Mouse (Mus musculus): ENCODE measurements around the gene Rspo1. TPM values are rescaled to one million over a fixed set of nuclear protein-coding genes. Genes with fewer than 3 reads are reported as not detected.

The Rspo1 gene
- polyA plus RNA-seq, 1 experiment from 2014 or later = 26.2 TPM

GRCm38 (mm10) chr4:124959062-124959461, 27.2 kb upstream of the Rspo1 start:
- no peak overlapping the region for H3K4me3 ChIP-seq (replicated peaks)
- no peaks in the 10 kb centered on the region for H3K9me3 ChIP-seq
- H3K36me3 ChIP-seq (replicated peaks) = no peaks in the 10 kb centered on the region
- no peak for ATAC-seq (ENCODE audit: low FRiP score)
- no peak overlapping the region for H3K27ac ChIP-seq
- H3K9ac ChIP-seq = no peak overlapping the region
- H3K4me1 ChIP-seq = no peaks in the 10 kb centered on the region
- no peaks in the 10 kb centered on the region for H3K27me3 ChIP-seq
- H3K4me2 ChIP-seq = no peak overlapping the region
- WGBS = 77% methylated on average over 11 of the region's 11 CpGs

DNA sequence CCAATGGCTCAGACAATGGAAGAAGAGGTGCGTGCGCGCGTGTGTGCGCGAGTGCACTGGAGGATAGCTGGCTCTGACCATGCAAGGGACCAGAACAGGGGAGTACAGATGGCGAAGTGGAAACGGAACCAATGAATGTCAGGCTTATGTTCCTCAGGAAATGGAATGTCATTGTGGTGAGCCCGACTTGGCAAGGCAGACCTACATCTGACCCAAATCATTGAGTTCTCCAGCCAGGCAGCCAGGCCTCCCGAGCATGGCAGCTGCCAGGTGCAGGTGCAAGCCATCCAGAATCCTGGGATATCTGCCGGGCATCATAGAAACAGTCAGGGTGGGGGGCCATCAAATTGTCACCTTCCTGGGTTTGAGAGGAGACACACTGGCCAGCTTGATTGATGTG, 25.3 kb upstream of the Rspo1 start:
- 87% methylated on average over 11 of the region's 11 CpGs for WGBS
- Histone ChIP-seq H3K4me3 (replicated peaks) (no peak overlapping the region), H3K27me3 (no peaks in the 10 kb centered on the region), H3K36me3 (replicated peaks) (no peaks in the 10 kb centered on the region), H3K9me3 (no peaks in the 10 kb centered on the region), H3K9ac (no peak overlapping the region), H3K4me1 (peaks cover 12% of the 10 kb centered on the region), H3K4me2 (no peak overlapping the region), H3K27ac (no peak overlapping the region)
- ATAC-seq (ENCODE audit: low FRiP score) = no peak

DNA sequence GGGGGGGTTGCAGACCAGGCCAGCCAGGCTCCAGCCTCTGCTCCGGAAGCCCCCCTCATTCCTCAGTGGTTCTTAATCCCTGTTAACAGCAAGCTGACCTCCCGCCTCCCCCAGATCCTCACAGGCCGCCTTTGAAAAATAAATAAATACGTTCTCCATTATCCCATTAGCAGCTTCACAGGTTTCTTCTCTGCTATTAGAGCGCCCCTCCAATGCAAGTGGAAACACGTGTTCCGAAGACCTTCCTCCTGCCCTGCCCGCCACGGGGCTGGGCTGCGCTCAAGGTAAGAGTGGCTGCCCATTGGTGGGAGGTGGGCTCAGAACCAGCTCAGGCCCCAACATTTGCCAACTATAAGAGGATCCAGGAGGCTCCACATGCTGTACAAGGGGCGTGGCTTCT, 23.7 kb upstream of the Rspo1 start:
- no peak overlapping the region for H3K4me3 ChIP-seq (replicated peaks)
- H3K4me1 ChIP-seq = peaks cover 12% of the 10 kb centered on the region
- WGBS = 60% methylated on average over 11 of the region's 11 CpGs
- H3K4me2 ChIP-seq = no peak overlapping the region
- H3K36me3 ChIP-seq (replicated peaks) = no peaks in the 10 kb centered on the region
- no peak for ATAC-seq (ENCODE audit: low FRiP score)
- no peaks in the 10 kb centered on the region for H3K9me3 ChIP-seq
- no peaks in the 10 kb centered on the region for H3K27me3 ChIP-seq
- H3K27ac ChIP-seq = no peak overlapping the region
- no peak overlapping the region for H3K9ac ChIP-seq

DNA sequence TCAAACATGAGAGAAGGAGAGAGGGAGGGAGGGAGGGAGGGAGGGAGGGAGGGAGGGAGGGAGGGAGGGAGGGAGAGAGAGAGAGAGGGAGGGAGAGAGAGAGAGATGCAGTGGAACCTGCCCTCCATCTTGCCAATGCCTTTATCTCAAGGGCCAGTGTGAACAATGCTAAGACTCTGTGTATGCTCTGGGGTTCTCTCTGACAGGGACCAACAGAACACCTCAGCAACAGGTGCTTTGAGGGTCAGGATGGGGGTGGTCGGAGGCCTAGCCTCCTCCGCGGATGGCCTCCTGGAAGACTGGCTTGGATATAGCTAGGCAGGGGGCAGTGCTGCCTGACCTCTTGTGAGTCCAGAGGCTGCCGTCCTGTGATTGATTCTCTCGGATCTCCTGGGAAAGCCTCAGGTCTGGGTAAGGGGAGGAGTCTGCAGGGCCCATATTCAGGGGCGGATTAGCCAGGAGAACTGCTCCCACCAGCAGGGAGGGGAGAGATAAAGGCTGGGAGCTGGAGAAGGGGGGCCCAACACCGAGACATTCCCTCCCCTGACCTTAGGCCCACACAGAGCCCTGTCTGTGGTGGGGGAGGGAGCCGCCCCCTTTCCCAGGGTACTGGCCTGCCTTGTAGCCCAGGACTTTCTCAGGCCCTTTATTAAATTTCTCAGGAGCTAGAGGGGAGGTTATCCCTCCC, 21.2 kb upstream of the Rspo1 start:
- Histone ChIP-seq H3K27ac (peak overlapping the region; percentile 47), H3K4me1 (peaks cover 28% of the 10 kb centered on the region), H3K4me2 (no peak overlapping the region), H3K27me3 (no peaks in the 10 kb centered on the region), H3K9ac (no peak overlapping the region), H3K36me3 (replicated peaks) (no peaks in the 10 kb centered on the region), H3K9me3 (no peaks in the 10 kb centered on the region), H3K4me3 (replicated peaks) (no peak overlapping the region)
- WGBS = 4% methylated on average over 8 of the region's 8 CpGs
- ATAC-seq (ENCODE audit: low FRiP score) = 0 out of 2 replicates have a peak, but pooled peaks have one; percentile 33

DNA sequence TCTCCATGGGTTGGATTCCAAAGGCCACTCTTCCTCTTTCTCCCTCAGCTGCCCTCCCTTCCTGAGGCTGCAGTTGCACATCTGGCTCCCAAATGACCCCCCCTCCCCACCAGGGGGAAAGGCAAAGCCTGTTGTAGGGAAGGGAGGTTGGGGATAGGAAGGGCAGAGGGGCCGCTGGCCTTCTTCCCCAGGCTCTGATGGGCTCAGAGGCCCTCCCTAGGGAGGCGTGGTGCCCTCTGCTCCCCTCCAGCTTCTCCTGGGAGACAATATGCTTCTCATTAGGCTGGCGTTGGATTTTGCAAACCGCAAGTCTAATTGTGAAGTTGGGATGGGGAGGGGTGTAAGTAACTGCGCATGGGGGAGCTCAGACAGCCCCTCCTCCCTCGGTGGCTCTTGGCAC, 17.5 kb upstream of the Rspo1 start:
- ATAC-seq (ENCODE audit: low FRiP score) = no peak
- H3K4me3 ChIP-seq (replicated peaks) = no peak overlapping the region
- 35% methylated on average over 6 of the region's 6 CpGs for WGBS
- no peak overlapping the region for H3K4me2 ChIP-seq
- no peaks in the 10 kb centered on the region for H3K36me3 ChIP-seq (replicated peaks)
- H3K4me1 ChIP-seq = peaks cover 35% of the 10 kb centered on the region
- H3K9ac ChIP-seq = no peak overlapping the region
- no peaks in the 10 kb centered on the region for H3K27me3 ChIP-seq
- H3K9me3 ChIP-seq = no peaks in the 10 kb centered on the region
- H3K27ac ChIP-seq = peak overlapping the region; percentile 14

- Histone ChIP-seq H3K9me3 (no peaks in the 10 kb centered on the region), H3K9ac (no peak overlapping the region), H3K4me2 (no peak overlapping the region), H3K27ac (peak overlapping the region; percentile 14), H3K27me3 (no peaks in the 10 kb centered on the region), H3K4me3 (replicated peaks) (no peak overlapping the region), H3K36me3 (replicated peaks) (no peaks in the 10 kb centered on the region), H3K4me1 (peaks cover 35% of the 10 kb centered on the region)
- ATAC-seq (ENCODE audit: low FRiP score) = no peak
- WGBS = 64% methylated on average over 7 of the region's 7 CpGs
Measured at GRCm38 (mm10) chr4:124969219-124969848, 16.9 kb upstream of the Rspo1 start.

GRCm38 (mm10) chr4:124970194-124970593, 16.0 kb upstream of the Rspo1 start:
- H3K4me2 ChIP-seq = no peak overlapping the region
- no peaks in the 10 kb centered on the region for H3K9me3 ChIP-seq
- no peak overlapping the region for H3K4me3 ChIP-seq (replicated peaks)
- H3K36me3 ChIP-seq (replicated peaks) = no peaks in the 10 kb centered on the region
- 73% methylated on average over 11 of the region's 11 CpGs for WGBS
- no peak overlapping the region for H3K9ac ChIP-seq
- 0 out of 2 replicates have a peak overlapping the region, but pooled peaks have one; percentile 13 for H3K27ac ChIP-seq
- peaks cover 31% of the 10 kb centered on the region for H3K4me1 ChIP-seq
- H3K27me3 ChIP-seq = no peaks in the 10 kb centered on the region
- no peak for ATAC-seq (ENCODE audit: low FRiP score)

DNA sequence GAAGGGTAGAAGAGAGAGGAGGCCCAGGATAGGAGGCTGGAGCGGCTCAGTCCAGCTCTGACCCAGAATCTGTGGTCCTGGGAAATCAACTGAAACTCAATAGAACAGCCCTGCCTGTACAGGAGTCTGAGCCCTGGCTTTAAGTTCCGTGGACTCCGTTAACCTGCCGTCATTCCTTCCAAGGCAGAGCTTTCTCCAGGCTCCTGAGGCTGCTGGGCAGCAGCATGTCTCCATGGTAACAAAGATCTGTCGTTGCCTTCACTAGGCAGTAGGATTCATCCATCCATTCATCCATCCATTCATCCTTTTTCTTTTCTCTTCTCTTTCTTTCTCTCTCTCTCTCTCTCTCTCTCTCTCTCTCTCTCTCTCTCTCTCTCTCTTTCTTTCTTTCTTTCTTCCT, 15.6 kb upstream of the Rspo1 start:
- H3K27ac ChIP-seq = 0 out of 2 replicates have a peak overlapping the region, but pooled peaks have one; percentile 13
- ATAC-seq (ENCODE audit: low FRiP score) = no peak

GRCm38 (mm10) chr4:124971094-124971493, 15.1 kb upstream of the Rspo1 start:
- no peak for ATAC-seq (ENCODE audit: low FRiP score)
- H3K4me3 ChIP-seq (replicated peaks) = no peak overlapping the region
- H3K4me2 ChIP-seq = no peak overlapping the region
- no peak overlapping the region for H3K27ac ChIP-seq
- 88% methylated on average over 8 of the region's 8 CpGs for whole genome bisulfite sequencing
- H3K27me3 ChIP-seq = 0 out of 2 replicates have a peak, but pooled peaks cover 2% of the 10 kb centered on the region
- no peak overlapping the region for H3K9ac ChIP-seq
- peaks cover 24% of the 10 kb centered on the region for H3K4me1 ChIP-seq
- no peaks in the 10 kb centered on the region for H3K9me3 ChIP-seq
- no peaks in the 10 kb centered on the region for H3K36me3 ChIP-seq (replicated peaks)

More for the DNA sequence above, 15.6 kb upstream of the Rspo1 start:
- H3K4me1 ChIP-seq = peaks cover 26% of the 10 kb centered on the region
- no peaks in the 10 kb centered on the region for H3K27me3 ChIP-seq
- H3K4me3 ChIP-seq (replicated peaks) = no peak overlapping the region
- whole genome bisulfite sequencing = 36% methylated on average over 5 of the region's 5 CpGs
- H3K36me3 ChIP-seq (replicated peaks) = no peaks in the 10 kb centered on the region
- H3K4me2 ChIP-seq = no peak overlapping the region
- H3K9me3 ChIP-seq = no peaks in the 10 kb centered on the region
- no peak overlapping the region for H3K9ac ChIP-seq

GRCm38 (mm10) chr4:124972316-124972715, 13.9 kb upstream of the Rspo1 start:
- peaks cover 24% of the 10 kb centered on the region for H3K4me1 ChIP-seq
- no peak for ATAC-seq (ENCODE audit: low FRiP score)
- no peak overlapping the region for H3K4me2 ChIP-seq
- WGBS = 71% methylated on average over 9 of the region's 9 CpGs
- no peak overlapping the region for H3K9ac ChIP-seq
- no peak overlapping the region for H3K27ac ChIP-seq
- no peaks in the 10 kb centered on the region for H3K36me3 ChIP-seq (replicated peaks)
- H3K4me3 ChIP-seq (replicated peaks) = no peak overlapping the region
- 0 out of 2 replicates have a peak, but pooled peaks cover 2% of the 10 kb centered on the region for H3K27me3 ChIP-seq
- H3K9me3 ChIP-seq = no peaks in the 10 kb centered on the region

GRCm38 (mm10) chr4:124973296-124973695, 12.9 kb upstream of the Rspo1 start:
- H3K27me3 ChIP-seq = 0 out of 2 replicates have a peak, but pooled peaks cover 4% of the 10 kb centered on the region
- no peak overlapping the region for H3K27ac ChIP-seq
- ATAC-seq (ENCODE audit: low FRiP score) = no peak
- no peaks in the 10 kb centered on the region for H3K9me3 ChIP-seq
- H3K4me3 ChIP-seq (replicated peaks) = no peak overlapping the region
- 79% methylated on average over 2 of the region's 2 CpGs for WGBS
- H3K36me3 ChIP-seq (replicated peaks) = no peaks in the 10 kb centered on the region
- H3K9ac ChIP-seq = no peak overlapping the region
- peaks cover 22% of the 10 kb centered on the region for H3K4me1 ChIP-seq
- no peak overlapping the region for H3K4me2 ChIP-seq

- ATAC-seq (ENCODE audit: low FRiP score) = no peak
- Histone ChIP-seq H3K9me3 (no peaks in the 10 kb centered on the region), H3K4me3 (replicated peaks) (no peak overlapping the region), H3K4me2 (no peak overlapping the region), H3K4me1 (peaks cover 16% of the 10 kb centered on the region), H3K27me3 (peaks cover 22% of the 10 kb centered on the region), H3K9ac (no peak overlapping the region), H3K27ac (peak overlapping the region; percentile 63), H3K36me3 (replicated peaks) (no peaks in the 10 kb centered on the region)
- 34% methylated on average over 5 of the region's 5 CpGs for WGBS
Measured at GRCm38 (mm10) chr4:124978201-124978600, 8.0 kb upstream of the Rspo1 start.

Data from forebrain, embryonic 12.5 days (tissue).